Mouse (Mus musculus) lung, postnatal 36 days (tissue): ENCODE results near the gene Pank2.
"Not testable (repeated sequence)": the region's sequence is repeated elsewhere in the genome, so short reads cannot be mapped to it uniquely, and the experiment has no call there.

Source experiments
- DNase-seq: peaks from one replicate; pipeline ENCODE4 v3.0.0; 2022; ENCODE audit warnings: mixed read lengths

Gene Pank2

GRCm38 (mm10) chr2:131262213-131262672 lies at the start of gene Pank2:
Gene Pank2 (plus strand): TSS chr2:131262495.
- DNase-seq, result peak; percentile 99

GRCm38 (mm10) chr2:131213773-131214172 lies 48.5 kb upstream of the Pank2 start:
- DNase-seq, result no peak

GRCm38 (mm10) chr2:131215941-131216858 lies 46.1 kb upstream of the Pank2 start:
- DNase-seq, result peak; percentile 31

GRCm38 (mm10) chr2:131220030-131220429 lies 42.3 kb upstream of the Pank2 start:
- no peak for DNase-seq

- DNase-seq, result no peak
Measured at GRCm38 (mm10) chr2:131221853-131222515, 40.3 kb upstream of the Pank2 start.

- no peak for DNase-seq
Measured at GRCm38 (mm10) chr2:131222562-131222961, 39.7 kb upstream of the Pank2 start.

GRCm38 (mm10) chr2:131223569-131223968 lies 38.7 kb upstream of the Pank2 start:
- DNase-seq, result no peak

- no peak for DNase-seq
Measured at GRCm38 (mm10) chr2:131225178-131225577, 37.1 kb upstream of the Pank2 start.

- not testable (repeated sequence) for DNase-seq
Measured at GRCm38 (mm10) chr2:131226669-131227068, 35.6 kb upstream of the Pank2 start.

- no peak for DNase-seq
Measured at GRCm38 (mm10) chr2:131227243-131227642, 35.1 kb upstream of the Pank2 start.

- no peak for DNase-seq
Measured at GRCm38 (mm10) chr2:131232558-131232957, 29.7 kb upstream of the Pank2 start.

GRCm38 (mm10) chr2:131233307-131234126 lies 28.8 kb upstream of the Pank2 start, which contains the start of gene Mavs:
Gene Mavs (plus strand): TSS chr2:131234063.
- peak; percentile 99 for DNase-seq

GRCm38 (mm10) chr2:131234127-131234650 lies 28.1 kb upstream of the Pank2 start:
- no peak for DNase-seq

- DNase-seq, result peak; percentile 40
Measured at GRCm38 (mm10) chr2:131234970-131235635, 27.2 kb upstream of the Pank2 start.

GRCm38 (mm10) chr2:131242180-131242579 lies 20.1 kb upstream of the Pank2 start:
- DNase-seq, result no peak

GRCm38 (mm10) chr2:131242929-131243328 lies 19.4 kb upstream of the Pank2 start:
- no peak for DNase-seq

- peak; percentile 89 for DNase-seq
Measured at GRCm38 (mm10) chr2:131253681-131254328, 8.5 kb upstream of the Pank2 start.

- peak; percentile 72 for DNase-seq
Measured at GRCm38 (mm10) chr2:131254329-131254713, 8.0 kb upstream of the Pank2 start.

- no peak for DNase-seq
Measured at GRCm38 (mm10) chr2:131255738-131256137, 6.6 kb upstream of the Pank2 start.

GRCm38 (mm10) chr2:131258693-131259092 lies 3.6 kb upstream of the Pank2 start:
- no peak for DNase-seq

- DNase-seq, result no peak
Measured at GRCm38 (mm10) chr2:131260544-131261307, 1.6 kb upstream of the Pank2 start.
